ENCODE assay signal across 16 mouse cellular contexts in genomic region chr6:95594239-95594638, GRCm38 (mm10).
A peak's percentile ranks its signal among the peaks of the same experiment; 100 is the strongest.
DNase-seq lines count a peak whose midpoint lies in the region; ATAC-seq lines count a peak whose summit lies in the region.
"Had no signal": no experiment of that assay in that cellular context is flagged by ENCODE, and none has a peak within 500 bp of the region (broad histone marks: within the 10 kb centered on the region; RNA-seq: fewer than 3 reads in every experiment).

No protein-coding gene starts in this region.

- 69% methylated on average over 4 of the region's 4 CpGs for WGBS in forebrain, embryonic 14.5 days
- WGBS in forebrain, embryonic 12.5 days, result 84% methylated on average over 4 of the region's 4 CpGs
- 60% methylated on average over 4 of the region's 4 CpGs for WGBS in kidney, embryonic 15.5 days

- H3K4me2 ChIP-seq in forebrain, embryonic 14.5 days (ENCODE audit: low read length), result no peak overlapping the region
- H3K4me2 ChIP-seq in forebrain, embryonic 12.5 days, result no peak overlapping the region
- no peak overlapping the region for H3K4me2 ChIP-seq in kidney, embryonic 15.5 days
- H3K4me2 ChIP-seq: neural tube, embryonic 12.5 days had no signal

- no peaks in the 10 kb centered on the region for H3K9me3 ChIP-seq in forebrain, embryonic 14.5 days (replicated peaks; ENCODE audit: control insufficient read depth, low read length)
- H3K9me3 ChIP-seq in forebrain, embryonic 12.5 days, result no peaks in the 10 kb centered on the region
- no peaks in the 10 kb centered on the region for H3K9me3 ChIP-seq in kidney, embryonic 15.5 days (replicated peaks)
- H3K9me3 ChIP-seq: neural tube, embryonic 12.5 days had no signal

- 0 out of 2 replicates have a peak, but pooled peaks cover 3% of the 10 kb centered on the region for H3K4me1 ChIP-seq in forebrain, embryonic 14.5 days (ENCODE audit: control insufficient read depth, insufficient read depth, low read length)
- H3K4me1 ChIP-seq in forebrain, embryonic 12.5 days, result peaks cover 13% of the 10 kb centered on the region; the same call in 1 of the 2 replicates
- H3K4me1 ChIP-seq in kidney, embryonic 15.5 days, result peaks cover 31% of the 10 kb centered on the region

- H3K27ac ChIP-seq in forebrain, embryonic 14.5 days (ENCODE audit: low read depth, low read length), result no peak overlapping the region; the same call in 1 of the 2 replicates
- no peak overlapping the region for H3K27ac ChIP-seq in forebrain, embryonic 12.5 days
- H3K27ac ChIP-seq in kidney, embryonic 15.5 days, result no peak overlapping the region
- H3K27ac ChIP-seq: left cerebral cortex, adult 2 months; macrophage; neural tube, embryonic 12.5 days had no signal

- H3K9ac ChIP-seq in forebrain, embryonic 14.5 days (ENCODE audit: low read length), result no peak overlapping the region
- H3K9ac ChIP-seq in forebrain, embryonic 12.5 days, result no peak overlapping the region
- H3K9ac ChIP-seq in kidney, embryonic 15.5 days, result no peak overlapping the region
- H3K9ac ChIP-seq: neural tube, embryonic 12.5 days had no signal

- ATAC-seq in forebrain, embryonic 14.5 days, result peak; percentile 46; the same call in 1 of the 2 replicates
- ATAC-seq in forebrain, embryonic 12.5 days (ENCODE audit: low FRiP score), result no peak
- ATAC-seq in kidney, embryonic 15.5 days (replicated peaks; ENCODE audit: low FRiP score), result no peak
- ATAC-seq: intestine, embryonic 16.5 days had no signal

- peak; percentile 59 for DNase-seq in forebrain, embryonic 14.5 days (ENCODE audit: low spot score)
- DNase-seq in kidney, adult 8-10 months, result peak; percentile 19 to 22
- DNase-seq in NIH3T3 (ENCODE audit: low read depth), result peak; percentile 50
- DNase-seq in kidney, postnatal 10 days, result peak; percentile 48
- DNase-seq in spleen, postnatal 4 days (ENCODE audit: low spot score in 2 of 2), result no peak
- DNase-seq in embryo, embryonic 11 days, result no peak
- DNase-seq: B cell, adult 2 months; cerebellum, adult 11 months; gastrocnemius, postnatal 10 days; midbrain, embryonic 14.5 days had no signal

- no peaks in the 10 kb centered on the region for H3K36me3 ChIP-seq in forebrain, embryonic 14.5 days (ENCODE audit: control insufficient read depth, insufficient read depth, low read length)
- H3K36me3 ChIP-seq in forebrain, embryonic 12.5 days (replicated peaks), result no peaks in the 10 kb centered on the region
- peaks cover 18% of the 10 kb centered on the region for H3K36me3 ChIP-seq in kidney, embryonic 15.5 days
- H3K36me3 ChIP-seq: neural tube, embryonic 12.5 days had no signal

- no peak overlapping the region for H3K4me3 ChIP-seq in forebrain, embryonic 14.5 days (ENCODE audit: low read depth, low read length)
- no peak overlapping the region for H3K4me3 ChIP-seq in forebrain, embryonic 12.5 days (replicated peaks)
- H3K4me3 ChIP-seq in kidney, embryonic 15.5 days (replicated peaks), result no peak overlapping the region
- H3K4me3 ChIP-seq: left cerebral cortex, adult 2 months; neural tube, embryonic 12.5 days had no signal

- no peaks in the 10 kb centered on the region for H3K27me3 ChIP-seq in forebrain, embryonic 14.5 days (replicated peaks; ENCODE audit: control insufficient read depth, insufficient read depth, low read length)
- no peaks in the 10 kb centered on the region for H3K27me3 ChIP-seq in forebrain, embryonic 12.5 days
- H3K27me3 ChIP-seq in kidney, embryonic 15.5 days, result no peaks in the 10 kb centered on the region
- H3K27me3 ChIP-seq: neural tube, embryonic 12.5 days had no signal

Comparison
In these comparisons a context has a peak if more than half of its experiments do, and no peak if none do; other contexts are left out.
1. DNase-seq: peak in forebrain, embryonic 14.5 days (single experiment), kidney, adult 8-10 months (2 of 2), NIH3T3 (single experiment) and kidney, postnatal 10 days (single experiment); none in spleen, postnatal 4 days (0 of 2) and embryo, embryonic 11 days (single experiment).